Mouse (Mus musculus) intestine, embryonic 16.5 days (tissue): ENCODE measurements around the gene Scai. TPM values are rescaled to one million over a fixed set of nuclear protein-coding genes. Genes with fewer than 3 reads are reported as not detected.
"Not testable (repeated sequence)": the region's sequence is repeated elsewhere in the genome, so short reads cannot be mapped to it uniquely, and the experiment has no call there.

ENCODE experiments used
- ATAC-seq: fragments of 200-750 bp; cut with Nextera tagmentation; 2 replicates; pipeline ENCODE4 v1.8.0; 2017; ENCODE audit warnings: moderate TSS enrichment, moderate library complexity
- H3K27ac ChIP-seq: fragments of 300-500 bp; sonication (generic); 2 replicates; pipeline ENCODE4 v1.5.1; 2014; ENCODE audit warnings: mild to moderate bottlenecking, low read length
- H3K27me3 ChIP-seq: fragments of 300-500 bp; sonication (generic); replicated peaks from 2 replicates; pipeline ENCODE4 v1.6.1; 2014; ENCODE audit warnings: low read length, control low read depth, mixed read lengths; ENCODE audit not compliant: control insufficient read depth, insufficient read depth
- H3K36me3 ChIP-seq: fragments of 300-500 bp; sonication (generic); 2 replicates; pipeline ENCODE4 v1.6.1; 2014; ENCODE audit warnings: low read length, control low read depth; ENCODE audit not compliant: control insufficient read depth, insufficient read depth
- H3K4me1 ChIP-seq: fragments of 300-500 bp; sonication (generic); 2 replicates; pipeline ENCODE4 v1.6.1; 2014; ENCODE audit warnings: low read length, control low read depth, mixed read lengths; ENCODE audit not compliant: control insufficient read depth, insufficient read depth
- H3K4me2 ChIP-seq: fragments of 300-500 bp; sonication (generic); 2 replicates; pipeline ENCODE4 v1.6.1; 2014; ENCODE audit warnings: low read depth, low read length, control low read depth
- H3K4me3 ChIP-seq: fragments of 300-500 bp; sonication (generic); 2 replicates; pipeline ENCODE4 v1.5.1; 2014; ENCODE audit warnings: mild to moderate bottlenecking, low read length
- H3K9ac ChIP-seq: fragments of 300-500 bp; sonication (generic); 2 replicates; pipeline ENCODE4 v1.6.1; 2014; ENCODE audit warnings: low read depth, low read length
- H3K9me3 ChIP-seq: fragments of 300-500 bp; sonication (generic); 2 replicates; pipeline ENCODE4 v1.6.1; 2016; ENCODE audit warnings: low read length, control low read depth; ENCODE audit not compliant: control insufficient read depth
- WGBS: fragments of 180-500 bp; shearing (Covaris S2); extraction: QIAGEN DNeasy Blood & Tissue Kit; methylation state at CpG from one replicate; pipeline ENCODE4 v1.1.7; 2014; 5-methylcytosine and 5-hydroxymethylcytosine counted together
- polyA plus RNA-seq: library from polyadenylated mRNA; unstranded; fragments of >200 nt; fragmentation: Nextera tagmentation; extraction: Ambion mirVana; gene quantifications from 2 replicates; pipeline ENCODE4 v1.2.1, GENCODE M21; 2015

Gene Scai
- polyA plus RNA-seq, 1 experiment from 2014 or later: 3.9 TPM

DNA sequence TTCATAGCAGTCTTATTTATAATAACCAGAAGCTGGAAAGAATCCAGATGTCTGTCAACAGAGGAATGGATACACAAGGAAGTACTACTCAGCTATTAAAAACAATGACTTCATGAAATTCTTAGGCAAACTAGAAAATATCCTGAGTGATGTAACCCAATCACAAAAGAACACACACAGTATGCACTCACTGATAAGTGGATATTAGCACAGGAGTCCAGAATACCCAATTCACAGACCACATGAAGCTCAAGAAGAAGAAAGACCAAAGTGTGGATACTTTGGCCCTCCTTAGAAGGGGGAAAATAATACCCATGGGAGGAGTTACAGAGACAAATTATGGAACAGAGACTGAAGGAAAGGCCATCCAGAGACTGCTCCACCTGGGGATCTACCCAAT is 80.8 kb downstream of the Scai start:
- not testable (repeated sequence) for H3K27ac ChIP-seq, H3K9ac ChIP-seq, H3K4me2 ChIP-seq, H3K9me3 ChIP-seq, H3K27me3 ChIP-seq, ATAC-seq, H3K4me3 ChIP-seq, H3K36me3 ChIP-seq, H3K4me1 ChIP-seq

DNA sequence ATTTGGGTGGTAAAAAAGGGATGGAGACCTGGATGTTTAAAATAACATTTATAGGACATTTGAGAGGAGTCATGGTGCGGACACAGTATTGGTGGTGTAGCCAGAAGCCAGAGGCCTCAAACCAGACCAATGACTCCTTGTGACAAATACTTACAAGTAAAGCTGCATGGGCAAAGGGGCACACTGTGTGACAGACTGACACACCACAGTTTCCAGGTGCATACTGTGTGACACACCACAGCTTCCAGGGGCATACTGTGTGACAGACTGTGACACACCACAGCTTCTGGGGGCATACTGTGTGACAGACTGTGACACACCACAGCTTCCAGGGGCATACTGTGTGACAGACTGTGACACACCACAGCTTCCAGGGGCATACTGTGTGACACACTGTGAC is 90.6 kb downstream of the Scai start:
- 100% methylated on average over 1 of the region's 1 CpGs for WGBS
- not testable (repeated sequence) for ATAC-seq

DNA sequence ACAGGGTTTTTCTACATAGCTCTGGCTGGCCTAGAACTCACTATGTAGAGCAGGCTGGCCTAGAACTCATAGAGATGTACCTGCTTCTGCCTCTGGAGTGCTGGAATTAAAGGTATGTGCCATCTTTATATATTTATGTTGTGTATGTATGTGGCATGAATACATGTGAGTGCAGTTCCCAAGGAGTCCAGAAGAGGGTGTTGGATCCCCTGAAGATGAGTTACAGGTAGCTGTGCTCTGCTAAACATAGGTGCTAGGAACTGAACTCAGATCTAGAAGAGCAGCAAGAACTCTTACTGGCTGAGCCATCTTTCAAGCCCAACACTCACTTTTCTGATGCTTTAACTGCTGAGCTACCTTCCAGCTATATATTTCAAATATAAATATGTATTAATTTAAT is 92.5 kb downstream of the Scai start:
- Histone ChIP-seq H3K4me3 (no peak overlapping the region), H3K4me1 (no peaks in the 10 kb centered on the region), H3K27me3 (no peaks in the 10 kb centered on the region), H3K36me3 (no peaks in the 10 kb centered on the region), H3K4me2 (no peak overlapping the region), H3K27ac (no peak overlapping the region), H3K9me3 (no peaks in the 10 kb centered on the region), H3K9ac (no peak overlapping the region)
- ATAC-seq: no peak

More for the DNA sequence above, 90.6 kb downstream of the Scai start:
- H3K27ac ChIP-seq, H3K27me3 ChIP-seq, H3K4me2 ChIP-seq, H3K4me3 ChIP-seq, H3K4me1 ChIP-seq, H3K36me3 ChIP-seq, H3K9me3 ChIP-seq, H3K9ac ChIP-seq: not testable (repeated sequence)

DNA sequence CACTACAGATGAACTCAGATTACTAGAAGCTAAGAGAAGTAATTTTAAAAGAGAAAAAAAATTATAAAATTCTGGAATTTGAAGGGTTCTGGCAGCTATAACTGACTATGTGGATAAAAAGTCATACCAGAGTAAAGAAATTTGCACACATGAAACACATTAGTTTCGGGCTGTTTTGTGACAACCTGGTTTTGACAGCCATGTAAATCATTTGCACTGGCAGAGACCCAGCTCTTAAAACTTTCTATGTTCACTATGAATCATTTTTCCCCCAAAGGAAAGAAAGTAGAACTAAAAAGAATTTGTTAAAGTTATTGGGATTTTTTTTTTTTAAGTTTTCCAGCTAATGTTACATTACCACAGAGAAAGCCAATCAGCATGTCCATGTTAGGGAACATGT is 98.6 kb downstream of the Scai start:
- ATAC-seq: no peak
- Histone ChIP-seq H3K4me3 (no peak overlapping the region), H3K4me1 (no peaks in the 10 kb centered on the region)

DNA sequence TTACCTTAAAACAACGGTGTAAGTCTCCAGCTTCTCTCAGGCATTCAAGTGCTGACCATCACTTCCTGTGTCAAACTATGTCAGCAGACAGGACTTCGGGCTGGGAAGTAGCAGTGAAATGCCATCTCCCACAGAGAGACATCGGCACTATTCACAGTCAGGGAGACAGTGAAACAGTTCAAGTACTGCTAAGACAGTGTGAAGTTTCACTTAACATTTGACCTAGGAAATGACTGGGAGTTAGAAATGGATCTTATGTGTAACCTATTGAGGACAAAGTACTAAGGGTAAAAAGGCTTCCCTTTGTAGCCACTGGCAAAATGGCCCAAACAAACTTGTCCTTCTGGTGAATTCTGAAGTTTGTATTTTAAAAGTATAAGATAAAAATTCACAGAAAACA is 107.8 kb downstream of the Scai start:
- WGBS: 84% methylated on average over 3 of the region's 3 CpGs

More for the DNA sequence above, 98.6 kb downstream of the Scai start:
- no peak overlapping the region for H3K9ac ChIP-seq
- H3K4me2 ChIP-seq: no peak overlapping the region
- H3K27ac ChIP-seq: no peak overlapping the region
- H3K9me3 ChIP-seq: no peaks in the 10 kb centered on the region
- no peaks in the 10 kb centered on the region for H3K27me3 ChIP-seq
- no peaks in the 10 kb centered on the region for H3K36me3 ChIP-seq
- 76% methylated on average over 1 of the region's 1 CpGs for WGBS

DNA sequence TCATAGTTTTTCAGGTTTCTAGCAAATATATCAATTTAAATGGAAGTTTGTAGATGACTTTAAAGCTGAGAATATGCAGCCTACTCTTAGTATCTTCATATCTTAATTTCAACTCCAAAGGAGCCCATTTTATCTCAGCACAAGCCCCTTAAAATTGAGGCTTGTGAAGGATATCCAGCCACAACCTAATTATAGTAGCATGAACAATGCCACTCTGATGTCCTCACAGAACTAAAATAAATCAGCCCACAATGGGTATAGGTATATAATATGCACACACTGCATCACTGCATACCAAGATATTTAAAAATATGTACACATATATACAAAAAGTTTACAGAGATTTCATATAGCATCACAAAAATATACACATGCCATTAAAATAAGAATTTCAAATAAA is 119.9 kb downstream of the Scai start:
- Histone ChIP-seq H3K4me1 (no peaks in the 10 kb centered on the region), H3K27ac (no peak overlapping the region), H3K4me3 (no peak overlapping the region), H3K9ac (no peak overlapping the region), H3K27me3 (no peaks in the 10 kb centered on the region), H3K9me3 (no peaks in the 10 kb centered on the region), H3K4me2 (no peak overlapping the region), H3K36me3 (no peaks in the 10 kb centered on the region)
- no peak for ATAC-seq

More for the DNA sequence above, 107.8 kb downstream of the Scai start:
- no peak overlapping the region for H3K27ac ChIP-seq
- no peak overlapping the region for H3K9ac ChIP-seq
- no peak overlapping the region for H3K4me2 ChIP-seq
- H3K27me3 ChIP-seq: no peaks in the 10 kb centered on the region
- H3K9me3 ChIP-seq: no peaks in the 10 kb centered on the region
- peaks cover 2% of the 10 kb centered on the region; the same call in 1 of the 2 replicates for H3K36me3 ChIP-seq
- ATAC-seq: no peak
- H3K4me1 ChIP-seq: no peaks in the 10 kb centered on the region
- H3K4me3 ChIP-seq: no peak overlapping the region

DNA sequence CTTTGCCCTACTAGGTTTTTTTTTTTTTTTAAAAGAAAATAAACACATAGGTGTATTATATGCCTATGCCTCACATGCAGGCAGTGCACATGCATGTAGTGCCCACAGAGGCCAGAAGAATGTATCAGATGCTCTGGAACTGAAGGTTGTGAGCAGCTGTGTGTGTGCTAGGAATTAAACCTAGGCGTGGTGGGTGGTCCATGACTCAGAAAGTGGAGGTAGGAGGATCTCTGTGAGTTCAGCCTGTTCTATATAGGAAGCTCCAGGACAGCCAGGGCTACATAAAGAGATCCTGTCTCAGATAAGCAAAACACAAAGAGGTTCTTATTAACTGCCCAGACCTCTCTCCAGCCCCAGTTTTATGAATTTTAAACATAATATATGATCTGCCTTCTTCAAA is 121.4 kb downstream of the Scai start:
- H3K4me3 ChIP-seq: no peak overlapping the region
- WGBS: 81% methylated on average over 1 of the region's 1 CpGs
- H3K27ac ChIP-seq: no peak overlapping the region
- H3K4me2 ChIP-seq: no peak overlapping the region
- H3K27me3 ChIP-seq: no peaks in the 10 kb centered on the region
- H3K9me3 ChIP-seq: no peaks in the 10 kb centered on the region
- no peak overlapping the region for H3K9ac ChIP-seq
- H3K36me3 ChIP-seq: no peaks in the 10 kb centered on the region
- H3K4me1 ChIP-seq: no peaks in the 10 kb centered on the region
- ATAC-seq: no peak

DNA sequence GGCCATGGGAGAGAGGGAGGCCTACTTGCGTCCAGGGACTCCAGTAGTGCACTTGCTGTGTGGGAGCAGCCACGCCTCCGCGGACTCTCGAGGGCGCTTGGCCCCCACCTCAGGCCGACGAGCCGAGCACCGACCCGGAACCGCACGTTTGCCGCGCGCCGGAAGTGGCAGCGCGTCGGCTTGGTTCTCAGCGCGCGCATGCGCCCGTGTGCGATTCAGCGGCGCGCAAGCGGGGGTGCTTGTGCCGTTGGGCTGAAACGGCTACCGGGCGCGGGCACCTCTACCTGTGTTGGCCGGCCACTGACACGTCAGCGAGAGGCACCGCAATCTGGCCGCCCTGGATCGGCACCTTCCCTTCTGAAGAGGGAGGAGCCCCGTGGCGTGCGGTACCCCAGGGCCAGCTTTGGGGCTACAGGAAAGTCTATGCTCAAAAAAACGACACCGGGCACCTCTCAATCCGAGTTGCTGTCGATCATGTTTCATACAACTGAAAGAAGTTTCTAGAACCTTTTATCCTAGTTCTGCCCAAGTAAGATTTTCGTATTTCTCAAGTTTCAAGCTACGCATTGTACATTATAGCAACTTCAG is 125.0 kb downstream of the Scai start, which contains the start of gene Golga1:
Gene Golga1 (minus strand): TSS at position 142 of the 588 bp plus-strand sequence.
- under 1% methylated on average over 50 of the region's 50 CpGs for WGBS
- H3K4me1 ChIP-seq: no peaks in the 10 kb centered on the region
- peak; percentile 99 for ATAC-seq
- peak within 1 kb of the TSS; percentile 77 for H3K4me2 ChIP-seq
- peak within 1 kb of the TSS; percentile 96 for H3K27ac ChIP-seq
- no peaks in the 10 kb centered on the region for H3K27me3 ChIP-seq
- no peaks in the 10 kb centered on the region for H3K9me3 ChIP-seq
- peak within 1 kb of the TSS; percentile 97 for H3K4me3 ChIP-seq
- H3K36me3 ChIP-seq: no peaks in the 10 kb centered on the region
- H3K9ac ChIP-seq: peak within 1 kb of the TSS; percentile 98

DNA sequence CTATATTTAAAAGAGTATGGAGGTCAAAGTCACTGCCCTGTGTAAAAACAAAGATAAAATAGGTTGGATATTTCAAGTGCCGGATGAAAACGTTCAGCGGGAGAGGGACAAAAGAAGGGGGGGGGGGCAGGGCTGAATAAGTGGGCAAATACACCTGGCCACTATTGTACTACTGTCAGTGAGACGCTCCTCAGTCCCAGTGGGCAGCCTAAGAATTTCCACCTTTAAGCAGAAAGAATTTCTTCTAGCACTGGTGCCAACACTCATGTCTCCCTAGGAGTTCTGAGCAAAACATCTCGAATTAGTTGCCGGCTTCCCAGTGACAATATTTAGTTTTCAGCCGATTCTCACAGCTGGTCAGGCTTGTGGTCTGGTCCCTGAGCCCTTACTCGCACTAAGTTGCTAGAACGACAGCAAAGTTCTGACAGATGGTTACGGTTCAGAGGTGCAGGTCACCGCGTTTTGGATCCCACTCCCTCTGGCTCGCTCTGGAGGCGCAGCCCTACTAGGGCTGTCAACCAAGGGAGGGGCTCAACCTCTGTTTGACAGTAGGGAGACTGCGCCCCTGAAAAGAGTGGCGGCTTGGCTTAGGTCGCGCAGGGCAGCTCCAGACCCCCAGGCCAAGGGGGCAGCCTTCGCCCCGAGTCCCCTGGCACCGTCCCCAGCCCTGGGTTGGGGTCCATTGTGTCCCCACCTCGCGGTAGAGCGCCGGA is 125.7 kb downstream of the Scai start:
- Histone ChIP-seq H3K4me1 (no peaks in the 10 kb centered on the region), H3K27ac (peak overlapping the region; percentile 96), H3K9ac (peak overlapping the region; percentile 98), H3K4me3 (peak overlapping the region; percentile 97), H3K27me3 (no peaks in the 10 kb centered on the region), H3K9me3 (no peaks in the 10 kb centered on the region), H3K36me3 (no peaks in the 10 kb centered on the region), H3K4me2 (peak overlapping the region; percentile 77)
- 4% methylated on average over 25 of the region's 25 CpGs for WGBS
- ATAC-seq: peak; percentile 83
